Mouse (Mus musculus): ENCODE results near the gene Lactbl1. TPM values are rescaled to one million over a fixed set of nuclear protein-coding genes. Genes with fewer than 3 reads are reported as not detected.

Gene Lactbl1
- polyA plus RNA-seq, 1 experiment from 2014 or later: not detected

DNA sequence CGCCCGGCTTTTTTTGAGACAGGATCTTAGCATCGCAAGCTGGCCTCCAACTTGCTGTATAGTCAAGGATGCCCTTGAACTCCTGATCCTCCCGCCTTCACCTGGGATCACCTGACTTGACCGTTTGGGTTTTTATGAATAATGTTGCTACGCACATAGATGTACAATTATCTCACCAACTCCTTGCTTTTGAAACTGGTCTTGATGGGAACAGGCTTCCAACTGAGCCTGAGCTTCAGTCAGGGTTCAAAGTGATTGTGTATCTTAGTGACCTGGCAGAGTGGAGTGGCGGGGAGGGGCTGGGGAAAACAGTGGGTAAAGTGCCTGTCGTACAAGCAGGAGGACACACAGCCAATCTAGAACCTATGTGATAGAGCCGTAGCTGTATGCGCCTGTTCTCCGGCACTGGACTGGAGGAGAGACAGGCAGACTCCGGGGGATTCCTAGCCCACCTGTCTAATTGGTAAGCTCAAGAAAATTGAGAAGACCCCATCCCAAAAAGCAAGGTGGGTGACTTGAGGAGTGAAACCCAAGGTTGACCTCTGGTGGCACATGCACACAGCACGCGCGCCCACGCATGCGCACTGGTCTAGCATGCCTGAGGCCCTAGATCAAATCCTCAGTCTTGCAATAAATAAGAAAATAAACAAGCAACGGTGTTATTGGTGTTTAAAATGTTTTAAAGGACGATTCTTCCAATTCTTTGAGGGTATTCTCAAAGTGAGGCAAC is 16.5 kb upstream of the Lactbl1 start:
- H3K27me3 ChIP-seq (ENCODE audit: poor library complexity, severe bottlenecking): no peaks in the 10 kb centered on the region
- no peaks in the 10 kb centered on the region for H3K9me3 ChIP-seq
- no peak overlapping the region for H3K4me3 ChIP-seq
- H3K27ac ChIP-seq: no peak overlapping the region
- peaks cover 14% of the 10 kb centered on the region for H3K4me1 ChIP-seq
- DNase-seq (ENCODE audit: extremely low spot score, low spot score): no peak
- WGBS: 92% methylated on average over 19 of the region's 19 CpGs
- H3K36me3 ChIP-seq (replicated peaks): no peaks in the 10 kb centered on the region

DNA sequence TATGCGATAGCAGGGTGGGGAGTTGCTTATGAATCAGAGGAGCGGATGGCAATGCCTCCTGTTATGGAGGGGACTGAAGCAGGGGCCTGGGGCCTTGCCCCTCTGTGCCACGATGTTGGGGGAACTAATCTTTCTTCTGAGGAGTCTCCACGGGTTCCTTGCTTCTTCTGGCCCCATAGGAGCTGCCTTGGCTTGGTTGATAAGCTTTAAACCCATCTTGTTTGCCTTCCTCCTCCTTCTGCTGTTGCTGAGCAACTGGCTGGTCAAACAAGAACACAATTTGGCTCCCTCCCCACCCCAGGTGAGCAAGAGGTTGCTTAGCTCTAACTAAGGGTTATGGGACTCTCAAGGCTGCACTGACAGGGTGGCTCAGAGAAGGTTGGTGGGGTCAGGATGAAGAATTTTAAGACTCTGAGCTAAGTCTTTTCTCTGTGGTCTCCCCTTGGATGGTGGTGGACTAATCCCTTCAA is 12.0 kb upstream of the Lactbl1 start, which contains the start of gene Tex46:
Gene Tex46, plus strand, starts transcription at position 51 of the 470 bp plus-strand sequence.
- no peaks in the 10 kb centered on the region for H3K27me3 ChIP-seq (ENCODE audit: poor library complexity, severe bottlenecking)
- H3K36me3 ChIP-seq (replicated peaks): no peaks in the 10 kb centered on the region
- H3K4me1 ChIP-seq: 0 out of 2 replicates have a peak, but pooled peaks cover 5% of the 10 kb centered on the region
- no peak within 1 kb of the TSS for H3K27ac ChIP-seq
- 76% methylated on average over 4 of the region's 4 CpGs for WGBS
- no peaks in the 10 kb centered on the region for H3K9me3 ChIP-seq
- DNase-seq (ENCODE audit: extremely low spot score, low spot score): no peak
- H3K4me3 ChIP-seq: no peak within 1 kb of the TSS

DNA sequence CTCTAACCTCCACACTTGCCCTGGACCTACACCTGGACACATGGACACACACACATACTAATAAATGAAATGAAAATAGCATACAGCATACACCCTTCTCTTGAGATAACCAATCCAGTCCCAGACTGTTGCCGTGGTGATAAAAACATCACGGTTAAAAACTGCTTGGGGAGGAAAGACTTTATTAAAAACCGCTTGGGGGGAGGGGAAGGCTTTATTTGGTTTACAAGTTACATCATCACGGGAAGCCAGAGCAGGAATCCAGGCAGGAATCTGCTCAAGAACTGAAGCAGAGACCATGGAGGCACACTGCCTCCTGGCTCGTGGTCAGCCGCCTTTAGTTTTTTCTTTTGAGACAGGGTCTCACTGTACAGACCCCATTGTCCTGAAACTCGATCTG is 8.8 kb upstream of the Lactbl1 start:
- Histone ChIP-seq H3K27me3 (ENCODE audit: poor library complexity, severe bottlenecking) (no peaks in the 10 kb centered on the region), H3K4me3 (no peak overlapping the region), H3K4me1 (peaks cover 9% of the 10 kb centered on the region), H3K27ac (no peak overlapping the region), H3K9me3 (no peaks in the 10 kb centered on the region), H3K36me3 (replicated peaks) (no peaks in the 10 kb centered on the region)
- WGBS: 79% methylated on average over 7 of the region's 7 CpGs
- no peak for DNase-seq (ENCODE audit: extremely low spot score, low spot score)

DNA sequence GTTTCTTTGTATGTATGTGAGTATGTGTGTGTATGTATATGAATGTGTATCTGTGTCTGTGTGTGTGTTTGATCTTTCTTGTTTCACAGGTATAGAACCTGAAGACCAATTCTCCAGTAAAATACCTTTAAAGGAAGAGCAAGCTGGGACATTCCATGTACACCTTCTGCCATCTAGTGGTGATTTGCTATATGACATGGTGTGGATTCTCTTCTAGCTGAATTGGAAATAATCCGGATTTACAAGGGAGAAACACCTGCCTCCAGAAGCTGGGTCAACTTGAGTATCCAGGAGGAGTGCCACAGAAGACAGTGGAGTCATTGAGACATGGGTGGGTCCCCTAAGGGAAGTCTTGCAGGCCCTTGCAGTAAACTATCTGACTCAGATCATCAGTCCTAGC is 1.1 kb upstream of the Lactbl1 start:
- Histone ChIP-seq H3K9me3 (no peaks in the 10 kb centered on the region), H3K36me3 (replicated peaks) (no peaks in the 10 kb centered on the region), H3K27me3 (ENCODE audit: poor library complexity, severe bottlenecking) (no peaks in the 10 kb centered on the region), H3K4me1 (peaks cover 17% of the 10 kb centered on the region), H3K4me3 (no peak overlapping the region), H3K27ac (no peak overlapping the region)
- 2% methylated on average over 1 of the region's 1 CpGs for WGBS
- peak; percentile 21 for DNase-seq (ENCODE audit: extremely low spot score, low spot score)

DNA sequence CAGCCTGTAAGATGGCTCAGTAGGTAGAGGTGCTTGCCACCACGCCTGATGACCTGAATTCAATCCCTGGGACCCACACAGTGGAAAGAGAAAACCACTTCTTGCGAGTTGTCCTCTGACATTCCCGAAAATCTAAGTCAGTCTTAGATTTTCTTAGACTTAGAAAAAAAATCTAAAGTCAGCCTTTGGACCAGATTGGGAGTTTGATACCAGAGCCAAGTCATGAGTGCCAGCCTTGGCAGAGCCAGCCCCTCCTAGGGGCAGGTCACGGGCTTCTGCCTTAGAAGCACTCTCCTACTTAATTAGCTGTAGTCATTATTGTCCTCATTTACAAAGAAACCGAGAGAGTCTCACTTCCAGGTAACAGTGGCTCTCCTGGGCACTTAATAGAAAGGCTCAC is 465 bp upstream of the Lactbl1 start:
- 59% methylated on average over 5 of the region's 5 CpGs for WGBS
- H3K36me3 ChIP-seq (replicated peaks): no peaks in the 10 kb centered on the region
- no peaks in the 10 kb centered on the region for H3K27me3 ChIP-seq (ENCODE audit: poor library complexity, severe bottlenecking)
- no peak for DNase-seq (ENCODE audit: extremely low spot score, low spot score)
- H3K4me3 ChIP-seq: no peak overlapping the region
- peaks cover 17% of the 10 kb centered on the region for H3K4me1 ChIP-seq
- H3K9me3 ChIP-seq: no peaks in the 10 kb centered on the region
- no peak overlapping the region for H3K27ac ChIP-seq

DNA sequence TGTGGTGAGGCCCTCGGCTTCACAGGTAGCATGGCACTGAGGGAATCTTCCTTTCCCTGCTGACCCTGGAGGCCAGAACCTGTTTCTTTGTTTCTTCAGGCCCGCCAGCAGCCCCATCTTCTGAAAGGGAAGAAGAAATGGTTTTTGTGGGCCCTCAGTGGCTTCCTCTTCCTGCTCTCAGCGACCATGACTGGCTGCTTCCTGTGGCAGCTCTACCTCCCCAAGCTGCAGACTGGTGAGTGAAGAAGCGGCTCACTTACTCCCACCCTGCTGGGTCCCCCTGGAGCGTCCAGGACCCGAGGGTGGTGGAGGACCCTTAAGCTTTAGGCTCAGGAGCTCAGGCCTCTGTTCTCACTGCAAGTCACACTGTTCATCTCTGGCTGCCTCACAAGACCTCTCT is 4.2 kb downstream of the Lactbl1 start:
- Histone ChIP-seq H3K36me3 (replicated peaks) (no peaks in the 10 kb centered on the region), H3K27ac (no peak overlapping the region), H3K4me3 (no peak overlapping the region), H3K9me3 (no peaks in the 10 kb centered on the region), H3K4me1 (peaks cover 7% of the 10 kb centered on the region; the same call in 1 of the 2 replicates), H3K27me3 (ENCODE audit: poor library complexity, severe bottlenecking) (no peaks in the 10 kb centered on the region)
- 77% methylated on average over 6 of the region's 6 CpGs for WGBS
- no peak for DNase-seq (ENCODE audit: extremely low spot score, low spot score)

DNA sequence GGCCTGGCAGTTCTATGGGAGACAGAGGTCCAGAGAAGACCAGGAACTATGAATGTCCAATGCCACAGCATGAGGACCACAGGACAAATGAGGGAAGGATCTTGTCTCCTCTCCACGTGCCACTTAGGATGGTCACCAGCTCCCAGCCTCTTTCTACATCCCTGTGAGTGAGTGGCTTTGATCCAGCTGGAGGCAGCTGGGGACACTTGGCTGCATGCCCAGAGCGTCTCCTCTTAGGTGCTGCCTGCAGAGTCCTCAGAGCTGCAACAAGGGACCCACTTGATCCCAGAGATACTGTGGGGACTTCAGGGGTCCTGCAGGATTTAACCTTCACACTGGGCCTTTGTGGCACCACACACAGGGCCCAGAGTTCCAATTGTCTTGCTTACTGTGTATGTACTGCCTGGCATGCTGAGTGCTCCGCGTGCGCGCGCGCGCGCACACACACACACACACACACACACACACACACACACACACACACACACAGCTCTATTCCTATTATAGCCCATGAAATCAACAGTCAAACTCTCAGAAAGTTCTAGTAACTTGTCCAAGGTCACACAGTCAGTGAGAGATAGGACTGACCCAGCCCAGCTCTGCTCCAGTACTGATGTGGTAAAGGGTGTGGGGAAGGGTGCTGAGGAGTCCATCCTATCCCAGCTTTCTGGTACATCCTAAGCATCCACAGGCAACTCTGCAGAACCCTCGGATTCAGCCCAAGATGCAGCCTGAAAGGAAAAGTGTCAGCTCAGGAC is 9.0 kb downstream of the Lactbl1 start:
- 89% methylated on average over 11 of the region's 11 CpGs for WGBS
- no peak overlapping the region for H3K27ac ChIP-seq
- peaks cover 12% of the 10 kb centered on the region for H3K27me3 ChIP-seq (ENCODE audit: poor library complexity, severe bottlenecking)

DNA sequence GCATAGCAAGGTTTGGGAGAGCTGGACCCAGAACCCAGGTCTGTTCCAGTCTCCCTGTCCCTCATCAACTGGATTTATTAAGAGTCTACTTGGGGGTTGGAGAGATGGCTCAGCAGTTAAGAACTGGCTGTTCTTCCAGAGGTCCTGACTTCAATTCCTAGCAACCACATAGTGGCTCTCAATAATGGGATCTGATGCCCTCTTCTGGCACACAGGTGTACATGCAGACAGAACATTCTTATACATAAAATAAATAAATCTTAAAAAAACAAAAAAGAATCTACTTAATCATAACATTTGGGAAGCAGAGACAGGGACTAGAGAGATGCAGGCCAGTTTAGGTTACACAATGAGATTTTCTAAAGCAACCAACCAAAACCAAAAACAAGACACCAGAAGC is 13.6 kb downstream of the Lactbl1 start:
- no peak overlapping the region for H3K27ac ChIP-seq
- H3K27me3 ChIP-seq (ENCODE audit: poor library complexity, severe bottlenecking): peaks cover 57% of the 10 kb centered on the region
- H3K9me3 ChIP-seq: no peaks in the 10 kb centered on the region
- DNase-seq (ENCODE audit: extremely low spot score, low spot score): no peak
- peaks cover 27% of the 10 kb centered on the region for H3K4me1 ChIP-seq
- H3K36me3 ChIP-seq (replicated peaks): no peaks in the 10 kb centered on the region
- H3K4me3 ChIP-seq: no peak overlapping the region

More for the DNA sequence above, 9.0 kb downstream of the Lactbl1 start:
- Histone ChIP-seq H3K36me3 (replicated peaks) (no peaks in the 10 kb centered on the region), H3K9me3 (no peaks in the 10 kb centered on the region), H3K4me1 (peaks cover 4% of the 10 kb centered on the region; the same call in 1 of the 2 replicates), H3K4me3 (no peak overlapping the region)
- DNase-seq (ENCODE audit: extremely low spot score, low spot score): no peak

DNA sequence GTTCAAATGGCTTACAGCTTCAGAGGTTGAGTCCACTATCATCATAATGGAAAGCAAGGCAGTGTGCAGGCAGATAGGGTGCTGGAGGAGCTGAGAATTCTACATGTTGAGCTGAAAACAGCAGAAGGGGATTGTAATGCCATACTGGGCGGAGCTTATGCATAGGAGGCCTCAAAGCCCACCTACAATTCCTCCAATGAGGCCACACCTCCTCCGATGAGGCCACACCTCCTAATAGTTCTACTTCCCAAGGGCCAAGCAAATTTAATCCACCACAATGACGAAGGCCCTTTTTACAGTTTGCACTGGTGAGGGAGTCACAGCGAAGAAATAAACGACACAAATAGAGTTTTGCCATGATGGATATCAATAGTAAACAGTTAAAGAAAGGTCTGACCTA is 14.1 kb downstream of the Lactbl1 start:
- no peak for DNase-seq (ENCODE audit: extremely low spot score, low spot score)
- WGBS: 66% methylated on average over 5 of the region's 5 CpGs
- Histone ChIP-seq H3K27ac (no peak overlapping the region), H3K36me3 (replicated peaks) (no peaks in the 10 kb centered on the region), H3K4me1 (peaks cover 27% of the 10 kb centered on the region), H3K4me3 (no peak overlapping the region), H3K27me3 (ENCODE audit: poor library complexity, severe bottlenecking) (peaks cover 57% of the 10 kb centered on the region), H3K9me3 (no peaks in the 10 kb centered on the region)

DNA sequence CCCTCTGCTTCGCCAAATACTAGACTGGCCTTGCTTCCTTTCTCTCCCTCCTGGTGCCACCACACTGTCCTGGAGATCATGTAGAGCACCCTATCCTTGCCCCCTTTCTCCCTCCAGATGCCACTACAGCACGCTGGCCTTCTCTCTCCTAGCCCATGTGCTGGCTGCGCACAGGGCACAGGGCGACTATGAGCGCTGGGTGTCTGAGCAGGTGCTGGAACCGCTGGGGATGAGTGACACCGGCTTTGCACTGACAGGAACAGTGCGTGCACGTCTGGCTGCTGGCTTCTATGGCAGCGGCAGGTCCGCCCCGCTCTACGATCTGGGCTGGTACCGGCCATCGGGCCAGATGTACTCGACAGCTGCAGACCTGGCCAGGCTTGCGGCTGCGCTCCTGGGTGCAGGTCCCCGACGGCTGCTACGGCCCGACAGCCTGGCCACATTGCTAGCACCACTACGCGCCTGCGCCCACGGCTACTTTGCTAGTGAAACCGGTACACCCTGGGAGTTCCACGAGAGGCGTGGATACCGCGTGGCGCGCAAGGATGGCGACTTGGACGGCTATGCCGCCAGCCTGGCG is 14.7 kb downstream of the Lactbl1 start:
- no peak for DNase-seq (ENCODE audit: extremely low spot score, low spot score)
- Histone ChIP-seq H3K36me3 (replicated peaks) (no peaks in the 10 kb centered on the region), H3K9me3 (no peaks in the 10 kb centered on the region), H3K27ac (peak overlapping the region; percentile 82), H3K4me1 (peaks cover 27% of the 10 kb centered on the region), H3K4me3 (peak overlapping the region; percentile 58), H3K27me3 (ENCODE audit: poor library complexity, severe bottlenecking) (peaks cover 57% of the 10 kb centered on the region)
- WGBS: 18% methylated on average over 37 of the region's 37 CpGs

DNA sequence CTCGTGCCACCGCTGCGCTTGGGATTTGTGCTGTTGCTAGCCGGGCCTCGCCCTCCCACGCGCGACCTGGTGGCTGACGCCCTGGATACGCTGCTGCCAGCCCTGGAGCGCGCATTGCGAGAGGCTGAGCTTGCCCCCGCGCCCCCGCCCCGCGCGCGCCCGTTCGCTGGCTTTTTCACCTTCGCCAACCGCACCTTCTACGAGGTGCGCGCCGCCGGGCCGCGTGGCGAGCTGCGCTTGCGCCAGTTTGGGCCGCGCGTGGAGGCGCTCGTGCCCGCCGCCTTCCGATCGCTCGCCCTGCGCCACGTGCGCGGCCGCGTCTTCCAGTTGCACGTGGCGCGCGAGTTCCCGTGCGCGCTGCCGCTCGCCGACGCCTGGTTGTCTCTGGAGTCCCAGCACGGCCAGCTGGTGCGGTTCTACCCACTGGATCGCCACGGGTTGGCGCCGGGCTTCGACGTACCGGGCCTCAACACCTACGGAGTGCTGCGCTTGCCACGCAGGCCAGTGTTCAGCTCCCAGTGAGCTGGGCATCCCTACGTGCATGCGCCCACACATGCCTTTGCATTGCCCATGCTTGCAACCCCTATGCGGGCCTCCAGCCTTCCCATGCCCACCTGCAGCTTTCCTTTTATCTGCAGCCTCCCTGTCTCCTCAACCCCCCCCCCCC is 15.3 kb downstream of the Lactbl1 start:
- WGBS: 4% methylated on average over 76 of the region's 76 CpGs
- Histone ChIP-seq H3K27me3 (ENCODE audit: poor library complexity, severe bottlenecking) (peaks cover 57% of the 10 kb centered on the region), H3K36me3 (replicated peaks) (no peaks in the 10 kb centered on the region), H3K4me1 (peaks cover 27% of the 10 kb centered on the region), H3K9me3 (no peaks in the 10 kb centered on the region), H3K27ac (peak overlapping the region; percentile 82), H3K4me3 (peak overlapping the region; percentile 58)
- DNase-seq (ENCODE audit: extremely low spot score, low spot score): peak; percentile 45

DNA sequence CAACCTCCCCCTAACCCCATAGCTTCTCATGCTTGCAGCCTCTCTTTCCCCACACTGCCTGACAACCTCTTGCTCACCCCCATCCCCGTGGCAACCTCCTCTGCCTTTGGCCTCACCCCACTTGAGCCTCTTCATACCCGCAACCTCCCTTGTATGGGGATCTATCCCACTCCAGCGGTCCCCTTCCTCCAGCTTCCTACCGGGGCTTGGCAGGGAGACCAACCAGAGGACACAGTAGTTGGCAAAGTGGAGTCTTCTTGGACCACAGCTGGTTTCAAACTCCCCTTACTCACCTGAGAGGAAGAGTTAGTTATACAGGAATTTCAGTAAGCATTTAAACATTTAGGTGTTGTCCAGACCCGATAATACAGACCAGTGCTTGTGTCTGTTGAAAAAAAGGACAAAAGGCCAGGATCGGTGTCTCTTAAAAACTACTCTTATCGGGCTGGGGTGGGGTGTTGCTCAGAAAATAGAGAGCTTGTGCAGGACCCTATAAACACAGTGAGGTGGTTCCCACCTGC is 15.9 kb downstream of the Lactbl1 start:
- peak; percentile 26 for DNase-seq (ENCODE audit: extremely low spot score, low spot score)
- peak overlapping the region; percentile 82 for H3K27ac ChIP-seq
- peak overlapping the region; percentile 58 for H3K4me3 ChIP-seq
- peaks cover 27% of the 10 kb centered on the region for H3K4me1 ChIP-seq
- 30% methylated on average over 7 of the region's 7 CpGs for WGBS
- H3K9me3 ChIP-seq: no peaks in the 10 kb centered on the region
- H3K27me3 ChIP-seq (ENCODE audit: poor library complexity, severe bottlenecking): peaks cover 57% of the 10 kb centered on the region
- no peaks in the 10 kb centered on the region for H3K36me3 ChIP-seq (replicated peaks)
